Mouse (Mus musculus): ENCODE data around the gene Lhfpl3. TPM values are rescaled to one million over a fixed set of nuclear protein-coding genes. Genes with fewer than 3 reads are reported as not detected.

The Lhfpl3 gene
- polyA plus RNA-seq (2014; fragmentation: Illumina TruSeq; extraction: RNeasy Lipid Tissue Mini Kit (QIAGEN cat#74804); ENCODE audit: low read depth, low replicate concordance): 7.4 TPM

GRCm38 (mm10) chr5:22745885-22746532, at the start of gene Lhfpl3:
Gene Lhfpl3 (plus strand): TSS chr5:22746059.

Other genes with a start within 250 kb of the Lhfpl3 start
- gene Orc5, start 195.6 kb upstream of the Lhfpl3 start, polyA plus RNA-seq (2014; fragmentation: Illumina TruSeq; extraction: RNeasy Lipid Tissue Mini Kit (QIAGEN cat#74804); ENCODE audit: low read depth, low replicate concordance): 79.4 TPM

Data from testis, adult 10 weeks (tissue).